Mouse (Mus musculus): ENCODE measurements at regions not wholly inside any gene's neighbourhood (a gene's known extent, or its start where the extent isn't known, plus 50 kb on each side); places are given as distances from the start of the nearest gene placed in this dataset.

- no peak for DNase-seq (ENCODE audit: low spot score in 2 of 2)
These were observed 326.8 kb upstream of the Rnf219 start for GRCm38 (mm10) chr14:104849274-104849673.

GRCm38 (mm10) chr14:104827404-104827803, 305.0 kb upstream of the Rnf219 start:
- DNase-seq (ENCODE audit: low spot score in 2 of 2) = no peak

GRCm38 (mm10) chr14:104824926-104825325, 302.5 kb upstream of the Rnf219 start:
- no peak for DNase-seq (ENCODE audit: low spot score in 2 of 2)

- DNase-seq (ENCODE audit: low spot score in 2 of 2) = no peak
These were observed 301.8 kb upstream of the Rnf219 start for GRCm38 (mm10) chr14:104824224-104824623.

GRCm38 (mm10) chr14:104821903-104822573, 299.6 kb upstream of the Rnf219 start:
- no peak for DNase-seq (ENCODE audit: low spot score in 2 of 2)

GRCm38 (mm10) chr14:104819106-104819505, 296.7 kb upstream of the Rnf219 start:
- no peak for DNase-seq (ENCODE audit: low spot score in 2 of 2)

DNA sequence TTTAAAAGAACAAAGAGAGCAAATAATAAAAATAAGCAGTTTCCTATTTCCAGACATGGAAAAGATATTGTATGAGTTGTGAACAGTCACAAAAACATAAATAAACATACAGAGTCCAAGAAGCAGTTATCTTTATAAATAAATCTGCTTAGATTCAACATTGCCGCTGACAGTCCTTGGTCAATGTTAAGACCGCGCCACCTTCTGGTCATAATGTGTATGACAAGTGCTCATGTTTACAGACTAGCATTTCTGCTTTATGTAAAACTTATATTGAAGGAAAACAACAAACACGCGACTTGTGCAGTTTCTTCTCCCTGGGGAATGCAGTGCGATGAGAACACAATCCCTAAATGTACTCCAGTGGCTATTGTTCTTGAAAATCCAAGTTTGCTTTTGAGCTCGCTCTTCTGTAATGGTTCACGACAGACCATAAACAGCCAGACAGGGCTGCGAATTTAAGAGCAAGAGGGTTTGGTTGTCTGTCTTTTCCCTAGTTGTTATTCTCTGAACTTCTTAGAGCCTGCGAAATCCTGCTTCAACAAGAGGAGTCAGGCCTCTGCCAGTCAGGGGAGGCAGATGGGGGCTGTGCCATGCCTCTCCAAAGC, 291.6 kb upstream of the Rnf219 start:
- peak; percentile 64 to 69 for DNase-seq (ENCODE audit: low spot score in 2 of 2)

GRCm38 (mm10) chr14:104812006-104812405, 289.6 kb upstream of the Rnf219 start:
- no peak for DNase-seq (ENCODE audit: low spot score in 2 of 2)

DNA sequence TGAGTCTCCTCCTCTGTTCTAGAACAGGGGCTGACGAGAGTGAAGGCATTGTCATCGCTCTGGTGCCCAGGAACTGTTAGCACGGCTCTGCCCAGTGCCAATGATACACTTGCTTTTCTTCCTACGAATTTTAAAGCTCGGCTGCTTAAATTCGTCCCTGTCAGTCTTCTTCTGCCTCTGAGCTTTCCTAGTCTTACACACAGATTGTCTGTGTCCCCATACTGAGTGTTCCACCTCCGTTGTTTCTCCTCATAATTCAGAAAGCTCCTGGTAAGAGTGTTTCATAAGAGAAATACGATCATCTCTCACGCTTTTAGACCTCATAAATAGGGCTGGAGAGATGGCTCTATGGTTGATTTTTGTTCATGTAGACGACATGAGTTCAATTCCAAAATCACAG, 282.9 kb upstream of the Rnf219 start:
- no peak for DNase-seq (ENCODE audit: low spot score in 2 of 2)

GRCm38 (mm10) chr14:104796348-104796965, 274.0 kb upstream of the Rnf219 start:
- no peak for DNase-seq (ENCODE audit: low spot score in 2 of 2)

DNA sequence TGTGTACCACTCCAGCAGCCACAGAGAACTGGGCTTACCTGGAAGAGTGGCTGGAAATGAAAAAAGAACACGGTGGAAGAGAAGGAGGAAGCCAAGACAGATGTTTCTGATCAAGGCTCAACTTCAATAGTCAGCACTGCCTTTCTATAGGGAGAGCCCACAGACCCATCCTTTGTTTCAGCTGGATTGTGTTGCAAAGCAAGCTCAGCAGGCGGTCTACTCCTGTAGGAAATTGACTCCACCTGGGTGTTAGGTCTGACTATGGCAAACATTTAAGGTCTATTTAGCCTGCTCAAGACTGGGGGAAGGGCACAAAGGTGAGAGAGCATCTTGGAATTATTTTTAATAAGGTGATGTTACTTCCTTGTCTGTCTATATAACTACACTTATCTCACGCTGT, 266.9 kb upstream of the Rnf219 start:
- no peak for DNase-seq (ENCODE audit: low spot score in 2 of 2)

- DNase-seq (ENCODE audit: low spot score in 2 of 2) = no peak
These were observed 262.6 kb upstream of the Rnf219 start for GRCm38 (mm10) chr14:104785066-104785465.

DNA sequence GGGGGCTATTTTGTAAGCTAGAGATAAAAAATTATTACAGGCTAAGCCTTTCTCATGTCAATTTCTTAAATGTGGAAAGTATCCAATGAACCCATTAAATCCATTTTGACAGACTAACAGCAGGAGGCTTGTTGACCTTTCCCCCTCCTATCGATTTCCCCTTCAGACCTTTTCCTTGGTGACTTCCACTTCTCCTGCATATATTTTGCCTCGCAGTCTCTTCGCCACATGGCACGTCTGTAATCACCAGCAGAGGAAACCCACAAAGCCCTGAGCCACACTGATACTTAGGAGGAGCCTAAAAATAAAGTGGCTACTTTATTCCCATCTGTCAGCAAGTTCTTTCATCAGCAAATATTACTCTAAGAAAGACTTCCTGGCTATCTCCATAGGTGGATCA, 247.5 kb upstream of the Rnf219 start:
- DNase-seq (ENCODE audit: low spot score in 2 of 2) = no peak

DNA sequence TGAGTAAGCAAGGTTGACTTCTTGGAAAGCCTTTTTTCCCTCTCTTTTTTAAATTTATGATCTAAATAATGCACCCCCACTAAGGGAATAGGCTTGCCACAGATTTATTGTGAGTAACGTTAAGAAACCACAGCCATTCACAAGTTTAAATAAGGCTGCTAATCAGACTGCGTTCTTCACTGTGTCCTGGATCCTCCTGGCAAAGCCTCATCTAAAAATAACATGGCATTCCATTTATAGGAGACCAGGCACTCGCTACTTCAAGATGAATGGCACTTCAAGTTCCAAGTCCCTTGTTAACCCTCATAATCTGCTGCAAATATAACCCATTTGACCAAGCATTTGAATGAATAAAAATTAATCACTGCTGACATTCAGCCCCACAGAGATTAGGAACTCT, 211.8 kb upstream of the Rnf219 start:
- no peak for DNase-seq (ENCODE audit: low spot score in 2 of 2)

DNA sequence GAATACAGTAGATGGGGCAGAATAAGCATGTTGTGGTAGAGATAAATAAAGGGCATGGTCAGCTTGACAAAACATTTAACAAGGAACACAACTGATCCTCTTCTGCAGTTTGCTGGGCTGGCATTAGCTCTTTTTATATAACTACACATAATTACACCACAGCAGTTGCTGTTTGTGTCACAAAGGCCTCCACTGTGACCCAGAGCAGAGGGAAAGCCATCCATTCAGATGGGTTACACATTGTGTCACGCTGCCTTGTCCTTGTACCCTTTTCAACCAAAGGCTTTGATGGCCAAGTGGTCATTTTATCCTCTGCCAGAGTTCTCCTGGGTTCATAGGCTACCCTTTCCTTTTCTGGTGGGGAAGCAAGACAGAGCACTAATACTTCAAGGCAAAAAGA, 209.6 kb upstream of the Rnf219 start:
- no peak for DNase-seq (ENCODE audit: low spot score in 2 of 2)

DNA sequence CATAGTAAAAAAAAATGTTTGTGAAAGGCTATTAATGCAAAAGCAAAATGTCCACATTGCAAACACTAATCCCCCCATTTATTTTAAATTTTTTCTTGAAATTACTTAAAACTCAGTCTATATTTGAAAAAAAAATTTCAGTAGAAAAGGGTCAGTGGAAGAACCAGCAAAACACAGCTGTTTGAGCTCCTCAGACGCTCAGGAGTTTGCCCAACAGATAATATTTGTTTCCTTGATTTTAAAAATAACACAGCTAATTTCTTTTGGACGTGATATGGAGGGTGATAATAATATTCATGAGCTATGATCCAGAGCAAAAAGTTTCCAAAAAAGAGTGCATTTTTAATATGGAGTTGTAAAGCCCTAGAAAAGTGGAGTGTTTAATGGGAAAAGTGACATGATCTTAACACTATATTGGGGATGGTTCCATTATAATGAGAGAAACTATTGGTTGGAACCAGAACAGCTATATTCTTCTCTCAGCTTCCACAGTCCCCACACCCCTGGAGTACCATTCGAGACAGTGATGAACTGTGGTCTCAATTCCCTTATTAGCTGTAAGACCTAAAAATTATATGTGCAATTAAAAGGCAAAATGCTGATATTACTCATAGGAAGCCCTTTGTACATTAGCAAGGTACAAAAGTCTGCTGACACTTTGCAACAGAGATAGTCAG, 209.0 kb upstream of the Rnf219 start:
- no peak for DNase-seq (ENCODE audit: low spot score in 2 of 2)

DNA sequence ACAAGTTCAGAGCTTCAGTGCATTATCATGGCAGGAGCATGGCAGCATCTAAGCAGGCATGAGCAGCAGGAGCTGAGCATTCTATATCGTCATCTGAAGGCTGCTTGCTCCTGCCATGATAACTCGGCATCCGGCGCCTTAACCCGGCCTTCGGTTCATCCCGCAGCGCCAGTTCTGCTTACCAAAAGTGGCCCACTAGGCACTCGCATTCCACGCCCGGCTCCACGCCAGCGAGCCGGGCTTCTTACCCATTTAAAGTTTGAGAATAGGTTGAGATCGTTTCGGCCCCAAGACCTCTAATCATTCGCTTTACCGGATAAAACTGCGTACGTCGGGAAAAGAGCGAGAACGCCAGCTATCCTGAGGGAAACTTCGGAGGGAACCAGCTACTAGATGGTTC, 193.2 kb upstream of the Rnf219 start:
- DNase-seq (ENCODE audit: low spot score in 2 of 2) = peak; percentile 89 to 99

- no peak for DNase-seq (ENCODE audit: low spot score in 2 of 2)
These were observed 179.9 kb upstream of the Rnf219 start for GRCm38 (mm10) chr14:104702283-104702893.

DNA sequence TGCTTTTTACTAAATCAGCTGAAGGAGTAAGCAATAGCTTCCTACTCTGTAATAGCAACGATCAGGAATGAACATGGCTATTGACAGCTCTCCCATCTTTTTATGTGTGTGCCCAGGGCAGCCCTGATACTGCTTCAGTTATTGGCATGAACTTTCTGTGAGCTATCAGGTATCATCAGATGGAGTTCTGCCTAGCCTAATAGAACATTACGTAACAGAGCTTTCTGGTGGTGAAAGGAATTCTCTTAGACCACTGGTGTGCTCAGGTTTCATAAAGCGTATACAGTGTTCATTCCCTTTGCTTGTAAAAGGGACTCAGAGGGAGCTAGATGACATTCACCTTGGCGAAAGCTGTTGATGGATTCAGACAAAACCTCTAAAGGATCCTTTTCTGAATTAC, 176.5 kb upstream of the Rnf219 start:
- DNase-seq (ENCODE audit: low spot score in 2 of 2) = no peak

- no peak for DNase-seq (ENCODE audit: low spot score in 2 of 2)
These were observed 172.7 kb upstream of the Rnf219 start for GRCm38 (mm10) chr14:104695101-104695500.

DNA sequence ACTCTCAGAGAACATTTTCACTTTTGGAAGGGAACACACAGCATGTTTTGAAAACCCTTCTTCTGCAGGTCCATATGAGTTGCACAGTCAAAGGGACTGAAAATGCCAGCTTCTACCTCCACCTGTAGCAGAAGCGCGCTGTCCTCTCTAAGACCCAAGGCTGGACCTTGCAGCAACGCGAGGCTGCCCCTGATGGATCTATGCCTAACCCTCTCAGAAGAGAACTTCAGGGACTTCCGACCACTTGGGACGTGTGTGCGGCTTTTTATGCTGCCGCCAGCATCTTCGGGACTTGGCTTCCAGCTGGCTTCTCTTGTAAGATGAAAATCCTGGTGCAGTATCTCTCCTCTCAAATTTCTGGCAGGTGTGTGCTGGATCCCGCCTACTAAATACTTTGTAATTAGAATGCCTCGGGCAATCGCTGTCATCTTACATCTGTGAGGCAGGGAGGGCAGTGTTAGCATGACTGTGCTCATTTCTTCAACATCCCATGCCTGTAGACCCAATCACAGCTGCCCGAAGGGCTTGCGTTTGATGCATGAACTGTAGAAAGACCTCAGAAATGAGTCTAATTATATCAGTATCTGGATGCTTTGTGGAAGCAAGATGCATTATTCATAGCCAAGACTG, 171.8 kb upstream of the Rnf219 start:
- DNase-seq (ENCODE audit: low spot score in 2 of 2) = no peak

All from adrenal gland, adult 18-20 months (tissue).